Mouse (Mus musculus) layer of hippocampus, adult 11-12 months (tissue): Measurements from ENCODE around the gene Cdkl2.
A peak's percentile ranks its signal among the peaks of the same experiment; 100 is the strongest.

Source experiments
- DNase-seq: peaks from one replicate; pipeline ENCODE4 v3.0.0; 2022; ENCODE audit warnings: low spot score

Cdkl2 gene

DNA sequence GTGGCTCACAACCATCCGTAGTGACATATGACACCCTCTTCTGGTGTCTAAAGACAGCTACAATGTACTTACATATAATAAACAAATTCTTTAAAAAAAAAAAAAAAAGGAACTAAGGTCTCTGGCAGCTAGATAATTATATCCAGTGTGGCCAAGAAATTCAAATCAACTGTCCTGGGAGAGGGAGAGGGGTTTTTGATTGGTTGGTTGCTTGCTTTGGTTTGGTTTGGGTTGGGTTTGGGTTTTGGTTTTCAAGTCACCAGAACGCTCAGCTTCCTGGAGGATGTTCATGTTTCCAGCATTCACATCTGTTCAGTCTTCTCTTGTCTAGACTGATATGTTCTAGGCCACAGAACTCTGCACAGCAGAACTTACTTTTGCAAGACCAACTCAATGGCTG is 50.6 kb downstream of the Cdkl2 start:
- no peak for DNase-seq

DNA sequence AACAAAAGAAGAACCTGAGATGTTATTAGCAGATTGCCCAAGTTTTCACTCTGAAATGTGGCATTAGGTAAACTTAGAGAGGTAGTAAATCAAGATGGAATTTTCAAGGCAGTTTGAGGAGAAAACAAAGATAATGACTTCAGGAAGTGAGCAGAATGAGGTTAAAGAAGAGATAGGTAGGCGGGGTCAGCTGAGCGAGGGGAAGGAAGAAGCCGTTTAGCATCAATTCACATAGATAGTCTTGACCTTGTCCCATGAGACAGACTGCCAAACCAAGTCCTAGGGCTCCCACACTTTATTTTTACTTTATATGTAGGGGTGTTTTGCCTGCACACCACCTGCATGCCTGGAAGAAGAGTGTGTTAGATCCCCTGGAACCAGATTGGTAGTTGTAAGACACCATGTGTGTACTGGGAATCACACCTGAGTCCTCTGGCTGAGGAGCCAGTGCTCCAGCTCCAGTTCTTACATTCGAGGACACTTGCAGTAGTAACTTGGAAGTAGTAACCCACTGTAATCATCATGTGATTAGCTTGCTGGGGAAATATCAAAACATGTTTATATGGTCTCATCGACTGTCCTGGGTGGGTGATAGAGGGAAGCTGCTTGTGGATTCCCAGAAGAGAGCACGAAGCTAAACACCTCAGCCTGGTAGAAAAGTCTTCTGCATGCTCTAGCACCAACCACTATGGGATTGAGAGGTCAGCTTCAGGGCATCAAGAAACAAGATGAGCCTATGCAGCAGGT is 52.3 kb downstream of the Cdkl2 start:
- DNase-seq = no peak

GRCm38 (mm10) chr5:91989261-91989660 is 54.4 kb downstream of the Cdkl2 start:
- no peak for DNase-seq

DNA sequence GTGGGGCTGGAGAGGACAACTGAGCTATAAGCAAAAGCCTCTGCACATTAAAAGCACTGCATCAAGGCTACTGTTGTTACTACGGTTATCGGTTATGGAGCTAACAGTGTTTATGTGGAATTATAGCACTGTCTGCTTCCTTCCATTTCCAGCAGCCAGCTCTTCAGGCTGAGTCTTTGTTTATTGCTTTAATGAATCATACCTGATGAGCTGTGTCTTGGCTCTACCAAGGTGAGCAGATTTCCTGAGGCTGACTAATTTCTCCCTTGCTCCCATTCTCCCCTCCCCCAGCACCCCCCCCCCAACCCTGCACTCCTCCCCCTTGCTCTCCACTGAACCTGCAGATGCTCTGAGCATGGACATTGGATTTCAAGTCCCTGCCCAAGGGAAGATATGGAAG is 55.9 kb downstream of the Cdkl2 start:
- no peak for DNase-seq

- DNase-seq = no peak
Measured at GRCm38 (mm10) chr5:91987236-91987635, 56.4 kb downstream of the Cdkl2 start, which contains the start of gene Odaph. TSS of gene Odaph (plus strand) at chr5:91987475.

GRCm38 (mm10) chr5:91985721-91986120 is 58.0 kb downstream of the Cdkl2 start:
- DNase-seq = no peak

DNA sequence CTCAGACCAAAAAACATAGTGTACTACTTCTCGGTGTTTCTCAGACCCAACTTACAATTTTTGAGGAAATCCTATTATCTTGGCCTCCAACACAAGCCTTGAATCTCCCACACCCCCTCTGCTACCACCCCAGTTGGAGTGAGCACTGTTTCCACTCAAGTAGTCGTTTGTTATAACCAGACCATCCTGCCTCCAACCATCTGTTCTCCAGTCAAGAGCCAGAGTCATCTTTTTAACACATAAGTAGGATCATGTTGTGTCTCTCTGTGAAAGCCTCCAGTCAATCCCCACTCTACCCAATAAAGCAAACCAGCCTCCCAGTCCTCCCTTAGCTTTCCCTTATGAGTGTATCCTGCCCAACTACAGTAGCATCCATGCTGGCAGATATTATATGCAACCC is 60.2 kb downstream of the Cdkl2 start:
- no peak for DNase-seq

DNA sequence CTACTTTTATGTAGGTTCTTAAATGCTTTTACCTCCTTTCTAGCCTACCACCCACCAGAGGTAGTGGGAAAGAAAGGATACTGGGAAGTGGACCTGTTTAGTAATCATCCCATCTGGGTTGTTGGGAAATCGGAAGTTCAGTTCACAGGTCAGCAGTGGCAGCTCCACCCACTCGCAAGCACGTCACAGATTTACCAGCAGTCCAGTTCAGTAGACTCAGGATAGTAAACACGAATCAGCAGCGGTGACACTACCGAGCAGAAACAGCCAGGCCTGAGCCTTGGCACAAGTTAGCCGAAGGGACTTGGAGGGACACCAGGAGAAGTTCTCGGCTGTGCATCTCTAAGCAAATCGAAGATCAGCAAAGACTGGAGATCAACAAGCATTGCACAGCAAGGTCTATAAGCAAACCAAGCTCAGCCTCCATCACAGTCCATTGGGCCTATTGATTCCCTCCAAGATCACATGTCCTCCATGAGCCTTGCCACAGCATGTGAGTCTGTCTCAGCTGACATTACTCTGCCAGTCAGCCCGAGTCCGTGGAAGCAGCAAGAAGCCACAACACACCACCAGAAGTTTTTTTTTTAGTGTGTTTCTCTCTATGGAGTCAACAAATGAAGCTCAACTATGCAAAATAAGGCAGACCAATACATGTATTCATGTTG is 62.4 kb downstream of the Cdkl2 start:
- DNase-seq = no peak

DNA sequence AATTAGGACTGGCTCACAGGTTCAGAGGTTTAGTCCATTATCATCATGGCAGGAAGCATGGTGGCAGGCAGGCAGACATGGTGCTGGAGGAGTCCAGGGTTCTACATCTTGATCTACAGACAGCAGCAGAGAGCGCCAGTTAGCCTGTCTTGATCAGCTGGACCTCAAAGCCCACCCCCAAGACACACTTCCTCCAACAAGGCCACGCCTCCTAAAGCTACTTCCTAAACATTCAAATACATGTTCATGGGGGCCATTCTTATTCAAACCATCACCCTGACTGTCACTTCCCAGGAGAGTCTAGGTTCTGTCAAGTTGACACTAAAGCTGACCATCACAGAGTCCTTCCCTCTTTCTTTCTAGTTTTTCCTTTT is 66.3 kb downstream of the Cdkl2 start:
- no peak for DNase-seq

- no peak for DNase-seq
Measured at GRCm38 (mm10) chr5:91976566-91977396, 66.9 kb downstream of the Cdkl2 start.

- no peak for DNase-seq
Measured at GRCm38 (mm10) chr5:91975758-91976157, 67.9 kb downstream of the Cdkl2 start.

DNA sequence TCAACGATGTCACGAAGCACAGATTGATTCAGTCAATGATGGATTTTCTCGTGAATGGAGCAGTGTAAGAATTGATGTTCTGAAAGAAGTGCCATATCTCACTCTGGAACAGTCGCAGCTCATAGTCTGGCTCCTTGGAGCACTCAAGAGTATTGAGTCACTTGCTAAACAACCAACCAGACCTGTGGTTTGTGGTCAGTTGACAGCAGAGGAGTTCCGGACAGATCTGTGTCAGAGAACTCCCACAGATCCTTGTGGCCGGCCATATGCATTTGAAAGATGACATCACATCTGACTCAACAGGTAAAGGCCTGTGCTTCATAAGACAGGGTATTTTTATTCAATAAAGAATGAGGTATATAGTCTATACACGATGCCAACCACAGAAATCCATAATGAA is 69.7 kb downstream of the Cdkl2 start:
- no peak for DNase-seq

DNA sequence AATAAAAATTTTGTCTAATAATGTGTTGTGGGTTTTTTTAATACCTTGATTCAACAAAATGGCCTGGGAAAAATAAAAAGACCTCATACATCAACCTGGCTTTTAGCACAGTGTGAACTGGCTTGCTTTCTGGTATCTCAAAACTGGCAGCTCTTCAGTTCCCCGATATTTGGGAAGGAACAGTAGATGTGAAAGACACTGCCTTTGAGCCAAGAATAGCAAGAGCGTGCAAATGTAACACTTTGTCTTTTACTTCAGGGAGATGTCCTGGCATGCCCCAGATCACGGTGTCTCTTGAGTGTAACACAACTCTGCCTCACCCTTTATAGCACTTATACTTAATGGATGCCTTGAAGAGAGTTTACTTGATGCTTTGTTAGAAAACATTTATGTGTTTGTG is 71.6 kb downstream of the Cdkl2 start:
- DNase-seq = no peak

- peak; percentile 92 for DNase-seq
Measured at GRCm38 (mm10) chr5:91962639-91963440, 80.8 kb downstream of the Cdkl2 start, which contains the start of gene Rchy1. TSS of gene Rchy1 (minus strand) at chr5:91963068.

DNA sequence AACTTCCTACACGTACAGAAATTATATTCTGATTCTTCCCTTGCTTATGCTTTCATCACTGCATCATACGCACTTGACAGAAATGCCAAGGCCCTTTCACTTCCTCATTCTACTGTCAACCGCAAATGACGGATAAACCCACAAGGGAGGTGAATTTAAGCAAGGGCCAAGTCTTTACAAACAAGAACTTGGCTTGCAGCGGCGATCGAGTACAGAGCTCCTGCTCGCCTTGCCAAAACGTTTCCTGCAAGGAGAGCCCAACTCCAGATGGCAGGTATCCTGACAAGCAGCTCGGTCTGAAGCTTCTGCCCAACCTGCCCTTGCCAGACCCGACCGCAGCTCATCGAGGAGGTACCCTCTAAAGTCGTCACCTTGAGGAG is 81.4 kb downstream of the Cdkl2 start:
- DNase-seq = no peak

GRCm38 (mm10) chr5:91961370-91961769 is 82.3 kb downstream of the Cdkl2 start:
- no peak for DNase-seq

DNA sequence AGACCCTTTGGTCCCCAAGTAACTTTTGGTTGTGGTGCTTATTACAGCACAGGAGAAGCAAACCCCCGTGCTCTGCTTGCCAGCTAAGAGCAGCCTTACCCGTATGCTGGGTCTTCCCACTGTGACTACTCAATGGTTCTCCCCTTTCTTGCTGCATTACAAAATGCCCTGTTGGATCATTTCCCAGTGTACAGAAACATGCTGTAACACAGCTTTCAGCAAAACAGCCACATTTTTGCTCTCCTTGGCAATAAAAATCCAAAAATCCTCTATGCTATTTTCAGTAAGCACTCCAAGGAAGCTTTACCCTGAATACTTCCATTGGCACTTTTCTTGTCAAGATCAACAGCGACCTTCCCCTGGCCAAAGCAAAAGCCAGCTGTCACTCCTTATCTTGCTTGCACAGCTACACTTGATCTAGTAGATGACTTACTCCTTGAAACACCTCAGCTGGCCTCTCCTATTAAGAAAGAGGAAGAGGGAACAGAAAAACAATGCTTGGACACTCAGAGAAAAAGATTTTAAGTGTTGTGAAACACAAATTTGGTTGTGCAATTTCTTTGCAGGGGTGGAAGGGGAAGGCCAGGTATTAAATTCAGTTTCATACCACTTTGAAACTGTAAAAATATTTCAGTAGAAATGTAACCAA is 83.0 kb downstream of the Cdkl2 start:
- peak; percentile 37 for DNase-seq

GRCm38 (mm10) chr5:91959986-91960385 is 83.7 kb downstream of the Cdkl2 start:
- no peak for DNase-seq

GRCm38 (mm10) chr5:91959096-91959495 is 84.6 kb downstream of the Cdkl2 start:
- DNase-seq = peak; percentile 57

- no peak for DNase-seq
Measured at GRCm38 (mm10) chr5:91956991-91957760, 86.5 kb downstream of the Cdkl2 start.
